Mouse (Mus musculus): ENCODE measurements around the gene Clasp2.

Gene Clasp2

DNA sequence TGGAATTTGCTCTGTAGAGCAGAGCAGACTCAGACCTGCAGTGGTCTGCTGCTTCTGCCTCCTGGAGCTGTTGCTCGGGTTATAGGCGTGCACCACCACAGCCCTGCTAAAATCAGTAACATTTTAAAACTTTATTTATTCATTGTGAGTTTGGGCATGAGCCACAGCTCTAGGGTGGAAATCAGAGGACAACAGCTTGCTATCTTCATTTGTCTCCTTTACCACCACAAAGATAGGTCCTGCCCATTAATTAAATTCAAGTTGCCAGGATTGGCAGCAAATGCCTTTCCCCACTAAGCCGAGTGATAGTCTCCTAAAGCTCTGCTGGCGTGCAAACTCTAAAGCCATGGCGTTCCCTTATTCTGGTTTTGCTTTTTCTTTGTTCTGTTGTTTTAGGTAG lies 194.4 kb downstream of the Clasp2 start:
- no peak for DNase-seq

DNA sequence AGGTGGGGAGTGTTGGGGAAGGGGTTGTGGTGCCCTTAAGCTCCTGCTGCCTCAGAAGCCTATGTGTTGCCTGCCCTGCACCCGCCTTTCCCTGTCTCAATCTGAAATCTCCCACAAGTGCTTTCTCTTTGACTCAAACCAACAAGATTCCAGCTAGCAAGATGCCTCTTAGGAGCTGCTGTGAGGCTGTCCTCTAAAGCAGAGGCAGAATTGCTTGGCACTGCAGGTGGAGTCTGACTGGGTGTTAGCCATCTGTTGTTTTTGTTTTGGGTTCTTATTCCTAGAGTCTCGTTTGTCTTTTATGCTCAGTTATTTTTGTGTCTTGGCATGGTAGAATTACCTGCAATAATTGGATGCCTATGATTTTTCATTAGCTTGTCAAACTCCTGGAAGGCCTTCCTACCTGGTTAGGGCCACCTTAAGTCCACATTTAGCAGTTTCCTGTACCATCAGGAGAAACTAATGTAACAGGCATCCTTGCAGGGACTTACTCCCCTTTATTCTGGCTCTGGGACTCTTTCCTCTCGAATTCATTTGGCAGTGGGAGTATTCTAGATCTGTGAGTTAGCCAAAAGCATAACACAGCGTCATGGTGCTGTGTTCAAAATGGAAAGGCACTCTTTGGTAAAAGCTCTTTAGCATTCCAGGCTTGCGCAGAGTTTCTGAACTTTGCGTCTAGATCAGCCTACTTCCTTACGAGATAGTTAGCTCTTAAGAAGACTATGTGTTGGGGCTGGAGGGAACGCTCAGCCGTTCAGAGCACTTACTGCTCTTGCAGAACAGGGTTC lies 198.0 kb downstream of the Clasp2 start:
- no peak for DNase-seq

DNA sequence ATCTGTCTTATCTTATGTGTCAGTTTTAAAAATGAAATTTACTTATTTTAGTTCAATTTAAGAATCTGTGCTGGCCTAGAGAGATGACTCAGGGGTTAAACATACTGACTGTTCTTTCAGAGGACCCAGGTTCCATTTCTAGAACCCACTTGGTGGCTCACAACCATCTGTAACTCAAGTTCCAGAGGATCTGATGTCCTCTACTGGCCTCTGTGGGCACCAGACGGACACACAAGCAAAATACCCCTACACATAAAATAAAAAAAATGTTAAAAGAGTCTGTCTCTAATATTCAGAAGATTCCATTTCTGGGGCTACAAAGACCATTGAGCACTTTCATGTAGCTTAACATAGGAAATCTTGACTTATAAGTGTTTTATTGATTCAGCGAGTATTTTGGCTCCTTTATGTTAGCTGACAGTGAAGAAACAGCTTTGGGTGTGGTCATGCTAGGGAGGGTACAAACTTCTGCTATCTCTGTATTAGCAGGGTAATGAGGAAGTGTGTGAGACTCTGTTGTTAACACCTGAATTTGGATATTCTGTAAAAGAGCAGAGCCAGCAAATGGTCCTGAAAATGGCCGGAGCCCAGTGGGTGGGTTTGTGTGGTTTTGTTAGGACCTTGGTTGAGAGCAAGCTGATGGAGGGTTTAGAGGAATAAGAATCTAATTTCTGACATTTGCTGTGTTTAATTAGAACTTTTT lies 200.0 kb downstream of the Clasp2 start:
- DNase-seq, result no peak

GRCm38 (mm10) chr9:113943372-113943771 lies 202.1 kb downstream of the Clasp2 start:
- no peak for DNase-seq

DNA sequence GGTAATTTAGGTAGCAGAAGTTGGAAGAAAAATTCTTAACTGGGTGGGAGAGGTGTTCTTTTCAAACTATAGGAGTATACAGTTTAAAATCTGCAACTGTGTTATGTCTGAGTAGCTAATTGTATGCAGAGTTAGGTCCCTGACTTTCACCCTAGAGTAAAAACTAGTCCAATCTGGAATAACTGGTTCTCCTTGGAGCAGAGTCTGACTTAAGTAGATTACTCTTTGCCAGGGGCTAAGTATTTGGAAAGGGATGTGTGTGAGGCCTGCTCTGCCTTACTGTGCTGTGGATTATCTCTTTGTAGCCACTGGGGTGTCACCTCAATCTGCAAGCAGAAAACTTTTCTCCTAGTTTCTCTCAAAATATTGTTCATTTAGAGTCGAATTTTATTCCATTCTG lies 205.9 kb downstream of the Clasp2 start:
- no peak for DNase-seq

DNA sequence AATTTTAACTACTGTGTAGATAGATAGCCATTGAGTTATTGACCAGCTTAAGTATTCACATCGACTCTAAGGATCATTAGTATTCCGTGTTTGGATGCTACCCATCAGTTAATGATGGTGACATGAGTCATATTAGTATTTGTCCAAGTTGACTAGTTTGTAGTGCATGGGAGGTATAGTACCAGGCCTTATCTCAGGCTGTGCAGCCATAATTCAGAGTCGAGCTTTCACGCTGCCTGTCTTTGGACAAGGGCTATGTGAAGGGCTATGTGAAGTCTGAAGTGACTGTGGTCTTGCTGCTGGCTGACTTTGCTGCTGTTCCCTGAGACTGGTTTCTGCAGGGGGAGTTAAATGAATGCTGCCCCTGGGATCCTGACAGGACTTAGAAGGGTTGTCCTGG lies 216.5 kb downstream of the Clasp2 start:
- no peak for DNase-seq

DNA sequence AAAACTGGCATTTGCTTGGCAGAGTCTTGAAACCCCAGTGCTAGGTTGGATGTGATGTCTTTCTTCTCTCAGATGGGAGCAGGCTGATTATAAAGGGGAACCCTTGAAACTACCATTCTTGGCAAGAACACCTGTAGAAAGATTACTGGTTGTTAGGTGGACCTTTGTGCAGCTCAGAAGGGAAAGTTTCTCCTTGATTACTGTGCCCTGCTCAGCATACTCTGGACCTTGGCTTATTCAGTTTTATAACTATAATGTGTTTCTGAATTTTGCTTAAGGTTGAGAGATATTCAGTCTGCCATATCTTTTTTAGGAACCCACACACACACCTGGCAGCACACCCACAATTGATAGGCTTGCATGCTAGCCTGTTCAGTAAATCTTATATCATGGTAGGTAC lies 222.4 kb downstream of the Clasp2 start:
- no peak for DNase-seq

GRCm38 (mm10) chr9:113964415-113964814 lies 223.1 kb downstream of the Clasp2 start:
- DNase-seq, result no peak

DNA sequence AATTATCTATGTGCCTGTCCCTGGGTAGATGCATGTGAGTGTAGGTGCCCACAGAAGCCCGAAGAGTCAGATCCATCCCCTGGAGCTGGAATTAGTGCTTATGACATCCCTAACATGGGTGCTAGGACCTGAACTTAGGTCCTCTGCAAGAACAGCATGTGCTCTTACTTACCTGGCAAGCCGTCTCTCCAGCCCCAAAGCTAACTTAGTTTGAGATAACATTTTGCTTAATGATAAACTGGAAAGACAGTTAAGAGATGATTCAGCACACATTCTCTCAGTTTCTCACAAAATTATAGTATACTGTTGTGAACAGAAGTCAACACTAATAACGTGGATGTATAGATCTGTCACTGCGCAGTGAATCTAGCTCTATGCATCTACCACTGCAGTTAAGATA lies 225.6 kb downstream of the Clasp2 start:
- DNase-seq, result no peak

- DNase-seq, result no peak
Measured at GRCm38 (mm10) chr9:113968967-113969366, 227.7 kb downstream of the Clasp2 start.
